ENCODE assay signal across 15 mouse cellular contexts in genomic region chr10:39686811-39687210, GRCm38 (mm10). TPM values are rescaled to one million over a fixed set of nuclear protein-coding genes. Genes with fewer than 3 reads are reported as not detected.
DNase-seq lines count a peak whose midpoint lies in the region; ATAC-seq and TF ChIP-seq lines count a peak whose summit lies in the region.
"Had no signal": no experiment of that assay in that cellular context is flagged by ENCODE, and none has a peak within 500 bp of the region (broad histone marks: within the 10 kb centered on the region; RNA-seq: fewer than 3 reads in every experiment).

No protein-coding gene starts in this region.

- H3K27ac ChIP-seq in thymus, adult 2 months (ENCODE audit: control insufficient read depth, insufficient read depth, low read length), result no peak overlapping the region
- H3K27ac ChIP-seq in kidney, embryonic 14.5 days (ENCODE audit: low read depth, low read length), result no peak overlapping the region
- H3K27ac ChIP-seq: liver, embryonic 15.5 days had no signal

- no peak overlapping the region for H3K4me2 ChIP-seq in kidney, embryonic 14.5 days (replicated peaks; ENCODE audit: low read depth, low read length)
- H3K4me2 ChIP-seq: liver, embryonic 15.5 days had no signal

- TF ChIP-seq CTCF in thymus, adult 2 months (IDR thresholded peaks at IDR 0.05; ENCODE audit: borderline replicate concordance, control insufficient read depth, extremely low read depth, insufficient read depth, low read length, poor library complexity), result no peak

- H3K9me3 ChIP-seq in kidney, embryonic 14.5 days (ENCODE audit: control insufficient read depth, low read length), result no peaks in the 10 kb centered on the region
- H3K9me3 ChIP-seq: liver, embryonic 15.5 days; megakaryocyte, embryonic 14.5 days had no signal

- H3K4me1 ChIP-seq in thymus, adult 2 months (replicated peaks; ENCODE audit: control insufficient read depth, insufficient read depth, low read length), result no peaks in the 10 kb centered on the region
- 0 out of 2 replicates have a peak, but pooled peaks cover 7% of the 10 kb centered on the region for H3K4me1 ChIP-seq in kidney, embryonic 14.5 days (ENCODE audit: control insufficient read depth, insufficient read depth, low read length)
- H3K4me1 ChIP-seq: liver, embryonic 15.5 days had no signal

- no peak for TF ChIP-seq POLR2A in thymus, adult 2 months (IDR thresholded peaks at IDR 0.05; ENCODE audit: control insufficient read depth, extremely low read depth, insufficient read depth, low read length, poor library complexity)

- ATAC-seq in megakaryocyte progenitor cell, adult 5-6 weeks (replicated peaks; ENCODE audit: poor library complexity), result peak; percentile 73; the same call in 1 of the 2 replicates
- ATAC-seq in kidney, embryonic 14.5 days (ENCODE audit: low FRiP score, low TSS enrichment), result no peak
- ATAC-seq: forebrain, embryonic 16.5 days; Patski had no signal

- WGBS in thymus, adult 2 months, result 90% methylated on average over 4 of the region's 4 CpGs
- 91% methylated on average over 4 of the region's 4 CpGs for WGBS in kidney, embryonic 14.5 days

- DNase-seq in layer of hippocampus, adult 9-11 months, result peak; percentile 45
- no peak for DNase-seq in layer of hippocampus, adult 9-10 months (ENCODE audit: low spot score)
- peak; percentile 5 for DNase-seq in thymus, postnatal 25 days
- DNase-seq in thymus, adult 2 months, result no peak
- peak; percentile 81 for DNase-seq in splenic B cell, adult 2 months (ENCODE audit: low read depth, low spot score)
- no peak for DNase-seq in adrenal gland, adult (ENCODE audit: inconsistent age in 2 of 2, low spot score in 1 of 2)
- DNase-seq: adrenal gland, adult 2 months; cerebellum, postnatal 36 days; kidney, postnatal 10 days had no signal

- no peaks in the 10 kb centered on the region for H3K27me3 ChIP-seq in thymus, adult 2 months (ENCODE audit: control insufficient read depth, insufficient read depth, low read length)
- H3K27me3 ChIP-seq in splenic B cell, adult 2 months (ENCODE audit: control insufficient read depth, insufficient read depth, low read length, poor library complexity, severe bottlenecking), result no peaks in the 10 kb centered on the region
- H3K27me3 ChIP-seq in kidney, embryonic 14.5 days (ENCODE audit: control insufficient read depth, insufficient read depth, low read length), result no peaks in the 10 kb centered on the region
- H3K27me3 ChIP-seq: liver, embryonic 15.5 days; megakaryocyte, embryonic 14.5 days; Patski had no signal

- H3K36me3 ChIP-seq in thymus, adult 2 months (ENCODE audit: control insufficient read depth, insufficient read depth, low read length), result no peaks in the 10 kb centered on the region
- 0 out of 2 replicates have a peak, but pooled peaks cover 2% of the 10 kb centered on the region for H3K36me3 ChIP-seq in splenic B cell, adult 2 months (ENCODE audit: control insufficient read depth, insufficient read depth, low read length, poor library complexity, severe bottlenecking)
- H3K36me3 ChIP-seq in kidney, embryonic 14.5 days (ENCODE audit: control insufficient read depth, insufficient read depth, low read length), result no peaks in the 10 kb centered on the region
- H3K36me3 ChIP-seq: liver, embryonic 15.5 days had no signal

- H3K9ac ChIP-seq in kidney, embryonic 14.5 days (ENCODE audit: low read depth, low read length), result no peak overlapping the region
- H3K9ac ChIP-seq: liver, embryonic 15.5 days had no signal

- no peak overlapping the region for H3K4me3 ChIP-seq in thymus, adult 2 months (ENCODE audit: control insufficient read depth, insufficient read depth, low read length)
- no peak overlapping the region for H3K4me3 ChIP-seq in kidney, embryonic 14.5 days (ENCODE audit: low read length)
- H3K4me3 ChIP-seq: liver, embryonic 15.5 days; megakaryocyte, embryonic 14.5 days had no signal

RNA-seq across cellular contexts. Expression of gene Rev3l, which starts 45.1 kb away (rescaled TPM):
- 29.5 and 31.8 TPM in 2 replicates for polyA plus RNA-seq in thymus, adult 2 months (2012; rRNA removed)
- 35.6 and 40.7 TPM in 2 replicates for total RNA-seq in megakaryocyte progenitor cell, adult 5-6 weeks (2015)
- total RNA-seq in megakaryocyte progenitor cell, adult 5-6 weeks (2017), result 18.8 and 23.7 TPM in 2 replicates
- polyA plus RNA-seq in kidney, embryonic 14.5 days (2014; fragmentation: Nextera tagmentation; extraction: Ambion mirVana), result 25.0 and 30.2 TPM in 2 replicates

Comparison
In these comparisons a context has a peak if more than half of its experiments do, and no peak if none do; other contexts are left out.
1. DNase-seq: peak in layer of hippocampus, adult 9-11 months (single experiment), thymus, postnatal 25 days (single experiment) and splenic B cell, adult 2 months (single experiment); none in layer of hippocampus, adult 9-10 months (single experiment), thymus, adult 2 months (single experiment) and adrenal gland, adult (0 of 2).